14 mouse cellular contexts compared by ENCODE assay signal in genomic region chr5:26910353-26910752, GRCm38 (mm10).
A peak's percentile ranks its signal among the peaks of the same experiment; 100 is the strongest.
DNase-seq lines count a peak whose midpoint lies in the region.
"Had no signal": no experiment of that assay in that cellular context is flagged by ENCODE, and none has a peak within 500 bp of the region (broad histone marks: within the 10 kb centered on the region; RNA-seq: fewer than 3 reads in every experiment).

No protein-coding gene starts in this region.

- peak; percentile 31 for DNase-seq in cerebellum, adult 9-11 months
- DNase-seq in cerebellum, postnatal 36 days = no peak
- DNase-seq in retina, embryonic 14.5 days (ENCODE audit: low spot score) = peak; percentile 21
- no peak for DNase-seq in retina, postnatal 1 day
- DNase-seq in R1 (ENCODE audit: low read depth, low spot score) = peak; percentile 83
- DNase-seq in layer of hippocampus, adult 8-10 months (ENCODE audit: low spot score in 2 of 2) = no peak
- DNase-seq in kidney, adult 8-10 months = no peak
- DNase-seq: adrenal gland, adult 8-10 months; adrenal gland, postnatal 14 days; adrenal gland, postnatal 36 days; cerebellum, adult 11-12 months; cerebellum, adult 8-10 months; cerebellum, postnatal 14 days; forebrain, postnatal 0 days had no signal

Comparison
In these comparisons a context has a peak if more than half of its experiments do, and no peak if none do; other contexts are left out.
1. DNase-seq: peak in cerebellum, adult 9-11 months (single experiment), retina, embryonic 14.5 days (single experiment) and R1 (single experiment); none in cerebellum, postnatal 36 days (0 of 2), retina, postnatal 1 day (single experiment), layer of hippocampus, adult 8-10 months (0 of 2) and kidney, adult 8-10 months (0 of 2).